Mouse (Mus musculus) adrenal gland, postnatal 25 days (tissue): Measurements from ENCODE around the gene Olfr832. TPM values are rescaled to one million over a fixed set of nuclear protein-coding genes. Genes with fewer than 3 reads are reported as not detected.
"Not testable (repeated sequence)": the region's sequence is repeated elsewhere in the genome, so short reads cannot be mapped to it uniquely, and the experiment has no call there.

ENCODE experiments used
- DNase-seq: peaks from one replicate; pipeline ENCODE4 v3.0.0; 2021; ENCODE audit warnings: mixed read lengths
- long read RNA-seq: library from polyadenylated mRNA; stranded (forward); transcript quantifications from one replicate; pipeline ENCODE4 v2.0.0, GENCODE M21; 2021
- total RNA-seq: library from RNA; stranded (reverse); gene quantifications from 2 replicates; pipeline ENCODE4 v1.2.3, GENCODE M21; 2021

Olfr832 gene
- not detected in 2 replicates for total RNA-seq
- long read RNA-seq, result 0 reads

DNA sequence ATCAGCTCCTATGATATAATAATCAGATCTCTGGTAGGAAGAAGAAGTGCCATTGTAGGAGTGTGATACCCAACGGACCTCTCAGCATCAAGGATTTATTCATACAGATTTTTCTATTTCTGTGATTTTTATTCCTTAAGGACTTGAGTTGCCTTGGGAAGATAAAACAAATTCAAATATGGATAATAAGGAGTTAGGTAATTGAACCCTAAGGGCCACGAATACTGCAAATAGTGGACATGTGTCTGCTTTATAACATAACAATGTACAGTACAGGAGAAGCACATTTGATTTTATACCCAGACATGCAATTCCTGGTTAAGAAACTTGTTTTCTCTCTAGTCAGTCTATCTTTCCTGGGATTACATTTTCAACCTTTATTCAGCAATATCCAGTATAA is at the start of gene Olfr832:
Olfr832 (plus strand) TSS at position 301 of the 400 bp plus-strand sequence.
- not testable (repeated sequence) for DNase-seq

DNA sequence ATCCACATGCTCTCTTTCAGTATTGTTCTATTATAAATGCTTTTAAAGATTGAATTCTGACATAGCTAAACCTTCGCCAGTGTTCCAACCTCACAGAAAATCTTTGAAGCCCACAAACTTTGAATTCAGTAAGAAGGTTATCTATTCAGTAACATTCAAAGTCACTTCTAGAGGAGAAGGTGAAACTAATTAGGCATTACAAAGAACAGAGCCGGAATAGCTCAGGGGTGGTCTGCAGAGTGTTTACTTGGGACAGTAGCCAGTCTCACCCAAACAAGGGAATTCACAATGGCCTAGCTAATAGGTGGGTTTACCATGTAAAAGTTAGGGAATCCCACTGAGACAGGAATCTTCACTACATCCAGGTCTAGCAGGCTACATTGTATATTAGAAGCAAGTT is 29.2 kb upstream of the Olfr832 start:
- not testable (repeated sequence) for DNase-seq

DNA sequence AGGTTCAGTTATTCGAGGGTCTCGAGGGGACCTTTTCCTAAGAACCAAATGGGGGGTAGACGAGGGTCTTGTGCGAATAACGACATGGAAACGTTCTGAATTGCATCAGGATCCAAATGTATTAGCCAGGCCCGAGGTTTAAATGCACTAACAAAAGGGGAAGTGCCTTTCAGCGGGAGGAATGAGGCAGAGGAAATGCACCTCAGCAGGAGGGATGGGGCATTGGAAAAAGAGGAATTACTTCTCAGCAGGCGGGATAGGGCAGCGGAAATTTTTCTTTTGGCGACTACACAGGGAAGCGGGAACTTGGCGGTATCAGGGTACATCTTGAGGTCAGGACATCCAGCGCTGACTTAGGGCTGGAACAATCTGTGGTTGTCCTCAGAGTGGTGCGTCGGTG is 9.0 kb upstream of the Olfr832 start:
- DNase-seq, result not testable (repeated sequence)

DNA sequence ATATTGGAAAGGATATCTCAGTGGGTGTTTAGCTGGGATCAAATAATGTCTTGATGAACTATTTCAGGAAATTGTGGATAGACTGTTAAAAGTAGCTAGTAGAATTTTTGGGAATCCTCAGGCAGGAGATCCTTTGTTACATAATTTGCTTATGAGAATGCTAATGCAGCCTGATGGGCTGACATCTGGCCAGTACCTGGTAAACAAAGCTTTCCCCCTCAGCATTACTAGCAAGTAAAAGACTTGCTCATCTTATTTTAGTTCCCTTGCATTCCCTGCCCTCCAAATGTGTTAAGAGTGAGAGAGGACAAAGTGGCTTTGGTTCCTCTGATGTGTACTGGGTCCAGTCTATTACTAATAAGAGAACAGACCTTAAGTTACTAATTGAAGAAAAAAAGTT is 25.1 kb downstream of the Olfr832 start:
- DNase-seq, result no peak

DNA sequence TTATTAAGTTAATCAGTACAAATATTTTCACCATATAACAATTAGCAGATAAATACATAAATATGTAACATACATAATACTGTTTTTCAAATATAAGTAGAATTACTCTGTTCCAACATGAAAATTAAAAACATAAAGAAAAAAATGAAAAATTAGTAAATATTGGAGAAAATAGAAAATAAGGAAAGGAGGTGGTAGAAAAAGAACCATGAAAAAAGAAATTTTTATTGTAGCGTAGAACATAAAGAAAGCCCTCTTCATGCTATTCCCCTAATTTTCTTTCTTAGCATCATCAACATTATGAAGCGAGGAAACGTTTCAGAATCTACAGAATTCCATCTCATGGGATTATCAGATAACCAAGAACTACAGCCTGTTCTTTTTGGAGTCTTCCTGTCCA is 50.8 kb downstream of the Olfr832 start, which contains the start of gene Olfr834:
Olfr834 (plus strand) TSS at position 301 of the 400 bp plus-strand sequence.
- no peak for DNase-seq

Other genes with a start within 250 kb of the Olfr832 start
- not detected in 2 replicates for gene Olfr24, start 173.1 kb upstream of the Olfr832 start, total RNA-seq
- gene Olfr828, start 117.6 kb upstream of the Olfr832 start, total RNA-seq, result not detected in 2 replicates
- not detected in 2 replicates for gene Olfr829, start 82.2 kb upstream of the Olfr832 start, total RNA-seq
- not detected in 2 replicates for gene Olfr830, start 62.4 kb upstream of the Olfr832 start, total RNA-seq
- not detected in 2 replicates for gene Olfr834, start 50.9 kb downstream of the Olfr832 start, total RNA-seq
- gene Olfr835, start 95.6 kb downstream of the Olfr832 start, total RNA-seq, result not detected in 2 replicates
- not detected in 2 replicates for gene Olfr836, start 183.3 kb downstream of the Olfr832 start, total RNA-seq
- not detected in 2 replicates for gene Olfr837, start 199.2 kb downstream of the Olfr832 start, total RNA-seq
- 0.03 TPM in 1 of 2 replicates, not detected in the other for gene Olfr839-ps1, start 240.2 kb downstream of the Olfr832 start, total RNA-seq